Mouse (Mus musculus): ENCODE measurements around the gene Cnnm4.

The Cnnm4 gene

DNA sequence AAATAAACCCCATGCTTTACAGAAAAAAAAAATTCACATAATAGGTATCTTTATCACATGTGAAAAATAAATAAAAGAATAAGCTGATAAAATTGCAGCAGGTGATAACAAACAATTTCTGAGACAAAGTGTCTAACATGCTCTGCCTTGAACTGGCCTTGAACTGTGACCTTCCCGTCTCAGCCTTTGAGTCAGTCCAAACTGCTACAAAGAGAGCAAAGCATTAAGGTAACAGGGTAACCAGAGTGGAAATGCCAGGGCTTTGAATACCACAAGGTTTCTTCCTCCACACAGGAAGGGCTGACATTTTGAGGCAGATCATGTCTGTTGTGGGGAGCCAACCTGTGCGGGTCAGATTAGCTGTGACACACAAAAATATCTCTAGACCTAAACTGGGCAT lies 74.0 kb downstream of the Cnnm4 start:
- DNase-seq: no peak

DNA sequence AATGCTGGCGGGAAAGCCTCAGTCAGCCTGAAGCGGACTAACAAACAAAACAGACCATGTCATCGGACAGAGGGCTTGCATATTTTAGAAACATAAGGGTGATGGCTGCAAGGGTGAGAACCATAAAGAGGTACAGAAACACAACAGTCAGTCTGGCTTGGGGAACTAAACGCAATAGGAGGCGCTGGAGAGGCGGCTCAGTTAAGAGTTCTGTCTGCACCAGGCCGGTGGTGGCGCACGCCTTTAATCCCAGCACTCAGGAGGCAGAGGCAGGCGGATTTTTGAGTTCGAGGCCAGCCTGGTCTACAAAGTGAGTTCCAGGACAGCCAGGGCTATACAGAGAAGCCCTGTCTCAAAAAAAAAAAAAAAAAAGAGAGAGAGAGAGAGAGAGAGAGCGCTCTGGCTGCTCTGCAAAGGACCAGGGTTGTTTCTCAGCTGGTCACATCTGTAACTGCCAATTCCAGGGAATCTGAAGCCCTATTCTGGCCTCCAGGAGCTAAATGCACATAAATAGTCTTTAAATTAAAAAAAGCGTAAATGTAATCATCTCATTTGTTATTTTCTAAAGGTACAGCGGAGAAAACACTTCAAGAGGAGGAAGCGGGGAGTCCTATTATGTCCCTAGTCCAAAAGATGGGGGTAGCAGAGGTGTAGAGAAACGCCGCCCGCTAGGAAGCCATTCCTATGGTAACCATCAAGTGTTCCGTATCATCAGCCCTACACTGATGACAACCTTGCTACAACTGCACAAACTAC lies 74.6 kb downstream of the Cnnm4 start:
- DNase-seq: no peak

DNA sequence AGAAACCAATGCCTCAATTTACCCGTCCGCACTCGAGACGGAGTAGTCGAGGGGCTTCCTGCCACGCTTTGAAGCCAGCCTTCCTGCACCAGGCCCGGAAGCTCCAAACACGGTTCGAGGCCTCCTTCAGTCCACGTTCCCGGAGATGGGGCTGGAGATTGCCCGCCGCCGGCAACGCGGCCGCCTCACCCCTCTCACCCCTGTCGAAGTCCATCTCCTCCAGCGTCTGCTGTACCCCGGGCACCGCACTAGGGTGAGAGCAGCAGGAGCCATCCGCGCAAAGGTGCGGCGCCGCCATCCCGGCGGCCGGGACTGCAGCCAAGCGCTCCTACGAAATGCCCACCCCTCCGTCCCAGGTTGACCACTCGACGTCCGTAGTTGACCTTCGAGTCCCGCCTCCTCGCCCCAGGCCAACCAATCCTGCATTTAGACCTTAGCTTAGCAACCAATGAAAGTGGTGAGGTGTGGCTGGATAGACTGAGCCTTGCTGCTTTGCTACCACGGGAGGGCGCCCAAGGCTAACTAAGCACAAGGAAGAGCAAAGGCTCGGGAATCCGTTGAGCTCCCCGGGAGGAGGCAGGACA lies 75.6 kb downstream of the Cnnm4 start, which contains the start of gene Ankrd39:
Gene Ankrd39, minus strand, starts transcription at position 558 of the 584 bp plus-strand sequence.
- DNase-seq: peak; percentile 99

DNA sequence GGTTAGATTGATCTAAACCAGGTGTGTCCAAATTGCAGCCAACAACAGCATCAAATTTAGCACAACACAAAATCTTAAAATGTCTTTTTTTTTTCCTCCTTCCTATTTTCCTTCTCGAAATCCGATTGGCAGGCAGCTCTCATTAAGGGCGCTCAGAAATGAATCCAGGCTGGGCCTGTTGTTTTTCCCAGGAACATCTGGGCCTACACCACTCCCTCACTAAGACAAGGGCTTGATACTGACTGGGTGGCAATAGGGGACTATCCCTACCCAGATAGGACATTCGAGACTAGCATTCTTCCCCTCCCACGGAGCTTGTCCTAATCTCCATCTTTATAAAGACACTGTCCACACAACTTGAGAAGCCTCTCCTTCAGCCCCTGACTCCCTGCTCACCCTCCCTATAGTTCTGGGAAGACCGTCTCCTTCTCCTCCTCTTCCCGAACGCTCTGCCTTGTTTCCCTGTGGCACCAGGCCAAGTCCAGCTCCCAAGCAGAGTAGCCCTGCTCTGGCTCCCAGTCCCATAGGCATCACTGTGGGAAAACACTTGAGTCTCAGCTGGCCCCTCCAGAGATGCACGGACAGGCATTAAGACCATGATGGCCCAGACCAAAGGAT lies 76.7 kb downstream of the Cnnm4 start:
- DNase-seq: no peak

- no peak for DNase-seq
Measured at GRCm38 (mm10) chr1:36548771-36549170, 77.4 kb downstream of the Cnnm4 start.

GRCm38 (mm10) chr1:36549491-36549890 lies 78.1 kb downstream of the Cnnm4 start:
- no peak for DNase-seq

- no peak for DNase-seq
Measured at GRCm38 (mm10) chr1:36550075-36550863, 78.8 kb downstream of the Cnnm4 start.

- DNase-seq: no peak
Measured at GRCm38 (mm10) chr1:36551904-36552303, 80.5 kb downstream of the Cnnm4 start.

DNA sequence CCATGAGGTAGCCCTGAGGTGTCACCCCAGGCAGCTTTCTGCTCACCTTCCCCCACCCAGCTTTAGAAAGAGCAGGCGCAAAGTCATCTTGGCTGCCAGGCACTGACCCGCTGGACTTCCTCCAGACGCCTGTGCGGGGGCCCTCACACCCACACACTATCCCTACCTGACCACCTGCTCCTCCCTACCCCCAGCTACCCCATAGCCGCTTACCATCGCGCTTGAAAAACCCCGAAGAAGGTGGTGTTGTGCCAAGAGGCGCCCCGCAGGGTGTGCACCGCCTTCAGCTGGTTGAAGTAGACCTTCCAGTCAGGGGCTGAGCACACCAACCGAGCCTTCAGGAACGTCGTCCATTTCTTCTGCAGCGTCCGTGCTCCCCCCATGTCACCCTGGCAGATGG lies 81.1 kb downstream of the Cnnm4 start:
- no peak for DNase-seq

GRCm38 (mm10) chr1:36554633-36555399 lies 83.4 kb downstream of the Cnnm4 start:
- no peak for DNase-seq

- no peak for DNase-seq
Measured at GRCm38 (mm10) chr1:36555798-36556395, 84.5 kb downstream of the Cnnm4 start.

- peak; percentile 91 for DNase-seq
Measured at GRCm38 (mm10) chr1:36556553-36557456, 85.4 kb downstream of the Cnnm4 start.

DNA sequence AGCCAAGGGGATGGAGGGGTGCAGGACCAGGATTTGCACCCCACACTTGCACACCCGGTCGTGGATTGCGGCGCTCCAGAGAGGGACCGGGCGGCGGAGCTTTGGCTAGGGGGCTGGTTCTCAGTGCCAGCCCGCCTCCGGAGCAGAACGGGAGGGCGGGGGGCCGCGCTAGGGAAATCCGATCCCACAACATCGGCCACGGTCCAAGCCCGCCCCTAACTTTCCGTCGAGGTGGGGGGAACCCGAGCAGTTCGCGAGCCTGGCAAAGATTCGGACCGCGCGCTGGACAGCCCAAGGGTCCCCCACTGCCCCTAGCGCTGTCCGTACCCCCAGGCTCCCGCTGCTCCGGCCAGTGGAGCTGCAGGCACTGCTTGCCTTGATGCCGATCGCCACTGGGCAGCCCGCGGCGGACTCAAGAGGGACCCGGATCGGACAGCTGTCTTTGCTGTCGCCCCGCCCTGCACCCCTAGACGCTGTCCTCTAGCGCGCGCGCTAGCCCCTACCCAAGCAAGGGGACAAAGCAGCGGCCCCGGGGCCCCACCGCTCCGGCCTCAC lies 86.1 kb downstream of the Cnnm4 start:
- DNase-seq: peak; percentile 60

All from right cerebral cortex, adult 18-20 months (tissue).